Mouse (Mus musculus): ENCODE measurements around the gene Trappc1. TPM values are rescaled to one million over a fixed set of nuclear protein-coding genes. Genes with fewer than 3 reads are reported as not detected.

The Trappc1 gene
- polyA plus RNA-seq, 1 experiment from 2014 or later: 185 TPM

DNA sequence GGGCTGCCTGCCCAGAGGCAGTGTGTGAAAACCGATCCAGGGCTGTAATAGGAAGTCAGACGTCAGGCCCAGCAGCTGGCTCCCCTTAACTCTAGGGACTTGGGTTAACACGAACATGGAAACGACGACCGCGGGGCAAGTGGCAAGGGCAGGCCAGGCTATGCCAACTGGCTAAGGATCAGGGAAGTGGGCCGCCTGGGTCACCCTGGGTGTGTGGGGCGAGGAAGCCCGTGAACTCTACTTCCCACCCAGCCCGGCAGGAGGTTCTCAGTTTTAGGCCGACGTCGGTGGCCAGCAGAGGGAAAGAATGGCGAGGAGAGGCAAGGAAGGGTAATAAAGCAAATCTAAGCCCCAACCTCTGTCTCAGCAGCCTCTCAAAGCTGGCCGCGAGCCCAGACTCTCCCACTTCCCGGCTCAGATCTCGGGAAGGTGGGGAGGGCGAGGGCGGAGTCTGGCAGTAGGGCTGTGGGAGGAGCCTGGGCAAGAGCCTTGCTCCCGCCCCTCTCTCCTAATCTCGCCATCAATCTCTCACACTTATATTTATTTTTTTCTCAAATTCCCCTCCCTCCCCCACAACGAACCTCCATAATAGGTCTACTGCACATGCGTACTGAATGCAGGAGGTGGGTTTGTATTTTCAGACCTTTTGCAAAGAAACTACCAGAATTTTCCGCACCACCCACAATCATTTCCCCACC is 42.5 kb downstream of the Trappc1 start:
- Histone ChIP-seq H3K4me1 (ENCODE audit: control insufficient read depth, insufficient read depth, low read depth, low read length) (peaks cover 37% of the 10 kb centered on the region), H3K27me3 (replicated peaks; ENCODE audit: control insufficient read depth, insufficient read depth, low read length) (no peaks in the 10 kb centered on the region), H3K27ac (ENCODE audit: low read depth, low read length) (peak overlapping the region; percentile 100), H3K36me3 (ENCODE audit: control insufficient read depth, insufficient read depth, low read length) (peaks cover 14% of the 10 kb centered on the region), H3K4me3 (ENCODE audit: low read length) (peak overlapping the region; percentile 91), H3K9ac (ENCODE audit: low read depth, low read length) (peak overlapping the region; percentile 100), H3K9me3 (ENCODE audit: control insufficient read depth, low read length) (no peaks in the 10 kb centered on the region), H3K4me2 (ENCODE audit: low read length) (peak overlapping the region; percentile 91)
- 2% methylated on average over 25 of the region's 26 CpGs for WGBS
- ATAC-seq: peak; percentile 83

DNA sequence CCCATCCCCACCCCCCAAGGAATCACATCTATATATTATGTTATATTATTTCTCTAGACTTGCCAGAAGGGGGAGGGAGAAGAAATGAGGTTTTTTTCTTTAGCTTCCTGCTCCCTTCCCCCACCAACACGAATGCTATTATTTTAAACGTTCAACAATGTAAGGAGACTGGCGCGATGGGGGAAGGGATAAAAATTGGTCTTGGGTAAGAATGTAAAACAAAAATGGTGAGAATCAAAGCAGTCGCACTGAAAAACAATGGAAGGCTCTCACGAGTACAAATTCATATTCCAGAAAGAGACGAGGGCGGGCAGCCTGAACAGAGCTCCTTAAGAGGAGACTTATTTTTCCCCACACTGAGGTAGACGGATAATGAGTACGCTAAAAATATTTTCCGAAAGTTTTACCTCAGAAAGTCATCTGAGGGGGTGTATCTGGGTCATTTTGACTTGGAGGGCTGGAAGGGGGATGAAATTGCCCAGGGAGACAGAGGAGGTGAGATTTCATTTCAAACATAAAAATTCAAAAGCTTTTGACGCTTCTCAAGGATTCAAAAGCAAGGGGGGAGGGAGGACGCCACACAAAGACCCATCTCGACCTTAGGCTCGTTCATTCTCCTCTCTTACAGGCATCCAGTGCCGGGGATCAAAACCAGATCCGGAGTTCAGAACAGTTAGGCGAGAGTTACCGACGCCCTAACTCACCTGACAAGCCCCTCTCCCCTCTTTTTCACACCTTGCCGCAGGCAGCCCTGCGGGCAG is 43.3 kb downstream of the Trappc1 start:
- H3K27ac ChIP-seq (ENCODE audit: low read depth, low read length): peak overlapping the region; percentile 100
- peaks cover 44% of the 10 kb centered on the region for H3K4me1 ChIP-seq (ENCODE audit: control insufficient read depth, insufficient read depth, low read depth, low read length)
- no peaks in the 10 kb centered on the region for H3K9me3 ChIP-seq (ENCODE audit: control insufficient read depth, low read length)
- peak overlapping the region; percentile 91 for H3K4me3 ChIP-seq (ENCODE audit: low read length)
- peak overlapping the region; percentile 100 for H3K9ac ChIP-seq (ENCODE audit: low read depth, low read length)
- H3K4me2 ChIP-seq (ENCODE audit: low read length): peak overlapping the region; percentile 91
- WGBS: under 1% methylated on average over 22 of the region's 22 CpGs
- no peak for ATAC-seq
- H3K36me3 ChIP-seq (ENCODE audit: control insufficient read depth, insufficient read depth, low read length): peaks cover 7% of the 10 kb centered on the region
- no peaks in the 10 kb centered on the region for H3K27me3 ChIP-seq (replicated peaks; ENCODE audit: control insufficient read depth, insufficient read depth, low read length)

DNA sequence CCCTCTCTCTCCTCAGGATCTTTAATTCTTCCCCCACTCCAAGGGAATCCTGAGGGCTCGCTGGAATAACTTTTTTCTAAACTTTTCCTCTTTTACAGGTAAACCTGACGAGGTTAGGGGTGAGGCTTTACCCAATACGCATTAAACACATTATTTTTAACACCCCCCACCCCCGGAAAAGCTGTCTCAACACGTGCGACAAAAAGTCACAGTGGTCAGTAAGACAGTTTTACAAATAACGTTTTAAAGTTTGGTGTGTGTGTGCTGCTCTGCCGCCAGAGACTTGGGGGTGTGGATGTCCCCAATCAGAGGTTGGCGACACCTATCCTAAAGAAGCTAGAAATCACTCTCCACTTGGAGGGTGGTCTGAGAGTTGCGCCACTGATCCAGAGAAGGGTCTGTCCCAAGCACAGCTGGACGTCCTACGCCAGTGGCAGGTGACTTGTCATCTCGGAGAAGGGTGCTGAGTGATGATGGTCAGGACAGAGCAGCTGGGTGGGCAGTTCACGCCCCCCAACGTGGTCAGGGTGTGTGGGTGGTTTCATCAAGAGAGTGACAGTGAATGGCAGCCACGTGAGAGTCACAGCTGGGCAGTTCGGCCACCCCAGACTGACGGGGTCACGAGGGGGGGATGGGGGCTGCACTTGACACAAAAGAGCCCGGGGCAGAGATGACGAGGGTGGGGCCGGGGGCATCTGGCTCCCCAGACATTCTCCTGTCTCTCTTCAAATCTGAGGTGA is 44.0 kb downstream of the Trappc1 start:
- no peak for ATAC-seq

DNA sequence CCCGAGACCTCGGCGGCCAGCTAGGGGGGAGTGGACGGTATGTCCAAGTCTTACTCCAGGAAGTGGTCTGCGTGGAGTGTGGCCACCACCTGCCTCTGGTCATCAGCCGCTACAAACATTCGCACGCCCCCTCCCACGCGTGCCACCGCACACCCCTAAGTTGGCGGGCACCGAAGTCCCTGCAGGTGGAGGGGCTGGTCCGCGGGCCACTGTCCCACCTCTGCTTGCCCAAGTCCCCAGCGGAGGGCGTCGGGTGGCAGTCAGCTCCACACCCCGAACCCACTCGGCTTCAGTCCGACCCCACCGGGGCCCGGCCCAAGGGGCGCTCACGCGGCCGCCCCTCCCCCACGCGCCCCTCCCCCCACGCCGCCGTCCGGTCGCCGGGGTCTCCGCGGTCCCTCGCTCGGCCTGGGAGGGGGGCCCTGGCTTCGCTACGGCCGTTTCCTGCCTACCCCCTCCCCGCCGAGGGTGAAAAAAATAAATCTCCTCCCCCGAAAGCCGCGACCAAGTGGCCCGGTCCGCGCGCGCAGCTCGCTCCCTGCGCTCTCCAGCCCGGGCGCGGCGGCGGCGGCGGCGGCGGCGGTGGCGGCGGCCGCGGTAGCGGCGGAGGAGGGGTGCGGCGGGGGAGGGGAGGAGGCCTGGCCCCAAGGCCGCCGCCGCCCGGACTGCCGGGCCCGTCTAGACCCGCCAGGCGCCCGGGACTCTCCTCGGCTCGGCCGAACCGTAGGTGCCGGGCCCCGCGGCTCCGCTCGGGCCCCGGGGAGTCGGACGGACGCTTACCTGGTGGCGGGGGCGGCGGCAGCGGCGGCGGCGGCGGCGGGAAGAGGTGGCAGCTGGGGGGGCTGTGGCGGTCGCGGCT is 44.8 kb downstream of the Trappc1 start:
- peaks cover 50% of the 10 kb centered on the region for H3K4me1 ChIP-seq (ENCODE audit: control insufficient read depth, insufficient read depth, low read depth, low read length)
- peak overlapping the region; percentile 91 for H3K4me2 ChIP-seq (ENCODE audit: low read length)
- H3K9ac ChIP-seq (ENCODE audit: low read depth, low read length): peak overlapping the region; percentile 100
- no peaks in the 10 kb centered on the region for H3K27me3 ChIP-seq (replicated peaks; ENCODE audit: control insufficient read depth, insufficient read depth, low read length)
- ATAC-seq: no peak
- H3K9me3 ChIP-seq (ENCODE audit: control insufficient read depth, low read length): no peaks in the 10 kb centered on the region
- peak overlapping the region; percentile 100 for H3K27ac ChIP-seq (ENCODE audit: low read depth, low read length)
- no peaks in the 10 kb centered on the region for H3K36me3 ChIP-seq (ENCODE audit: control insufficient read depth, insufficient read depth, low read length)
- WGBS: under 1% methylated on average over 64 of the region's 106 CpGs
- peak overlapping the region; percentile 91 for H3K4me3 ChIP-seq (ENCODE audit: low read length)

More for the DNA sequence above, 44.0 kb downstream of the Trappc1 start:
- WGBS: under 1% methylated on average over 21 of the region's 22 CpGs
- peak overlapping the region; percentile 91 for H3K4me3 ChIP-seq (ENCODE audit: low read length)
- peak overlapping the region; percentile 91 for H3K4me2 ChIP-seq (ENCODE audit: low read length)
- no peaks in the 10 kb centered on the region for H3K9me3 ChIP-seq (ENCODE audit: control insufficient read depth, low read length)
- H3K27me3 ChIP-seq (replicated peaks; ENCODE audit: control insufficient read depth, insufficient read depth, low read length): no peaks in the 10 kb centered on the region
- peaks cover 2% of the 10 kb centered on the region for H3K36me3 ChIP-seq (ENCODE audit: control insufficient read depth, insufficient read depth, low read length)
- peak overlapping the region; percentile 100 for H3K9ac ChIP-seq (ENCODE audit: low read depth, low read length)
- H3K27ac ChIP-seq (ENCODE audit: low read depth, low read length): peak overlapping the region; percentile 100
- peaks cover 50% of the 10 kb centered on the region for H3K4me1 ChIP-seq (ENCODE audit: control insufficient read depth, insufficient read depth, low read depth, low read length)

DNA sequence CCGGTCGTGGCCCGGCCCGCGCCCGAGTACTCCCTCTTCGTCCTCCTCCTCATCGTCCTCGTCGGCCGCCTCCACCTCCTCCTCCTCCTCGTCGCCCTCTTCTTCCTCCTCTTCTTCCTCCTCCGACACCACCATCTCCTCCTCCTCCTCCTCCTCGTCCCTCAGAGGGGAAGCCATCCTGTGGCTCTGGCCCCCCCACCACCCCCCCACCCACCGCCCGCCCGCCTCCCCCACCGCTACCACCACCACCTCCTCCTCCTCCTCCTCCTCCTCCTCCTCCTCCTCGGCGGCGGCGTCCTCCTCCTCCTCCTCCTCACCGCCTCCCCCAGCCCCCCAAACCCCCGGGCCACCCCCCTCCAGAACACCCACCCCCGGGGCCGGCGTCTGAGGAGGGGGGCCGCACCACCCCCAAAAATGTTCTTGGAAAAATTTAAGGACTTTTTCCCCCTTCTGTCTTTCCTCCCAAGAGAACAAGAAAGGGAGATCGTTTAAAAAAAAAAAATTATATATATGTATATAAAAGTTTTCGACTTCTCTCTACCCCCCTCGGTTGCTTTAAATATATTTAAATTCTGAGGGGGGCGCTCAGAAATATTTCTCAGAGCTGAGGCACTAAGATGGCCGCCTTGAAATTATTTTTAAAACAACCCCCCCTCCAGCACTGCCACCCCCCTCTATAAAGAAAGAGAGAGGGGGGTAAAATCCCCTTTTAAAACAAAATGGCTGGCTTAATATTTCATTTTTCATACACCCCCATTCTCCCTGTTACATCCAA is 45.6 kb downstream of the Trappc1 start, which contains the start of gene Chd3:
Chd3 (minus strand) TSS at position 192 of the 775 bp plus-strand sequence.
- Histone ChIP-seq H3K4me1 (ENCODE audit: control insufficient read depth, insufficient read depth, low read depth, low read length) (peaks cover 46% of the 10 kb centered on the region), H3K27ac (ENCODE audit: low read depth, low read length) (peak within 1 kb of the TSS; percentile 100), H3K9ac (ENCODE audit: low read depth, low read length) (peak within 1 kb of the TSS; percentile 100), H3K9me3 (ENCODE audit: control insufficient read depth, low read length) (no peaks in the 10 kb centered on the region), H3K27me3 (replicated peaks; ENCODE audit: control insufficient read depth, insufficient read depth, low read length) (no peaks in the 10 kb centered on the region), H3K4me3 (ENCODE audit: low read length) (peak within 1 kb of the TSS; percentile 91), H3K4me2 (ENCODE audit: low read length) (peak within 1 kb of the TSS; percentile 91), H3K36me3 (ENCODE audit: control insufficient read depth, insufficient read depth, low read length) (no peaks in the 10 kb centered on the region)
- no peak for ATAC-seq
- 2% methylated on average over 19 of the region's 34 CpGs for WGBS

DNA sequence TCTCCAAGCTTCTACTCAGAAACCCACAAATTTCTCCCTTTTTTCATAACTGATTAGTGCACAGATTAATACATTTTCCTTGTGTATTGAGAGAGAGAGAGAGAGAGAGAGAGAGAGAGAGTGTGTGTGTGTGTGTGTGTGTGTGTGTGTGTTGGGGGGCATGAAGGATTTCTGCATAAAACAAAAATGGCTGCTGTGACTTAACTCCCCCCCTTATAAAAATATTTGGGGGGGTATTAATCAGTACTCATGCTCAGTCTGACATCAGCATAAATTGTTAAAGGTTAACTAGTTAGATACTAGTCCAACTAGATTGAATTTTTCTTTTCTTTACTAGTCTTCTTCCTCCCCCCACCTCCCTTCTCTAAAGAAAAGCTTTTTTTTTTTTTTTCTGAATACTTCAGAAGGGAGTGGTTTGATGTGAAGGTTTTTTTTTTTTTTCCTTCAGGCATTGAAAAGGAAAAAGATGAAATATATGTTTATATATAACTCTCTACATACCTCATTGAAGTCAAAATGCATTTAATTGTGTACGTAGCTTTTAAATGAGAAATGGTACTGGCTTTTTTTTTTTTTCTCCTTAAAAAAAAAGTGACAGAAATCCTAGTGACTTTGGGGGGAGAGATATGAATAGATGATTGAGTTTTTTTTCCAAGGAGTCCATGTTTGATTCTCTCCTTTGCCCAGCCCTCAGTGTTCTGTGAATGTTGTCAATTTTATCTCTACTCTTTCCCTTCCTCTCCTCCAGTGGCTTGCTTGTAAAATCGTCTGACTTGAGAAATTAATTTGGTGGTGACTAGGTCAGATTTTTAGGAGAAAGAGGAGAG is 46.4 kb downstream of the Trappc1 start:
- H3K9me3 ChIP-seq (ENCODE audit: control insufficient read depth, low read length): no peaks in the 10 kb centered on the region
- H3K9ac ChIP-seq (ENCODE audit: low read depth, low read length): peak overlapping the region; percentile 100; the same call in 1 of the 2 replicates
- no peaks in the 10 kb centered on the region for H3K36me3 ChIP-seq (ENCODE audit: control insufficient read depth, insufficient read depth, low read length)
- ATAC-seq: no peak
- H3K4me2 ChIP-seq (ENCODE audit: low read length): peak overlapping the region; percentile 91
- H3K4me1 ChIP-seq (ENCODE audit: control insufficient read depth, insufficient read depth, low read depth, low read length): peaks cover 38% of the 10 kb centered on the region
- peak overlapping the region; percentile 100 for H3K27ac ChIP-seq (ENCODE audit: low read depth, low read length)
- WGBS: 18% methylated on average over 2 of the region's 2 CpGs
- H3K4me3 ChIP-seq (ENCODE audit: low read length): peak overlapping the region; percentile 91
- H3K27me3 ChIP-seq (replicated peaks; ENCODE audit: control insufficient read depth, insufficient read depth, low read length): no peaks in the 10 kb centered on the region

DNA sequence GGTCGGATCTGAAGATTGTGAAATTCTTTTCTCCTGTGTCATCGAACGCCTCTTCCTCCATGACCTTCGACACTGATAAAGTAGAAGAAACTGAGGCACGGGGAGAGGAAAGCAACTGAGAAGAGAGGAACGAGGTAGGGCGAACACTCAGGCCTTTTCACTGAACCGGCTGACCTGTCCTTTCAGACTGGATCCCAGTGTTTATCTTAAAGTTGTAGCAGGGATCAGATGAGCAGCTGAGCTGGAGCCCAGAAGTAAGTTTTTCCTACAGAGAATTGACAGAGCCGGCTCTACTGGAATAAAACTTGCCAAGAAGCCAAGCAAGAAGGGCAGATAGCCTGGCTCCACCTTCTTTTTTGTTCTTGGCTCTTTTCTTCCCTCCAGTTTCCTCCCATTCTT is 47.0 kb downstream of the Trappc1 start:
- Histone ChIP-seq H3K36me3 (ENCODE audit: control insufficient read depth, insufficient read depth, low read length) (no peaks in the 10 kb centered on the region), H3K27ac (ENCODE audit: low read depth, low read length) (peak overlapping the region; percentile 75), H3K4me1 (ENCODE audit: control insufficient read depth, insufficient read depth, low read depth, low read length) (peaks cover 32% of the 10 kb centered on the region), H3K9me3 (ENCODE audit: control insufficient read depth, low read length) (no peaks in the 10 kb centered on the region), H3K9ac (ENCODE audit: low read depth, low read length) (peak overlapping the region; percentile 22; the same call in 1 of the 2 replicates), H3K4me2 (ENCODE audit: low read length) (peak overlapping the region; percentile 45), H3K4me3 (ENCODE audit: low read length) (peak overlapping the region; percentile 9; the same call in 1 of the 2 replicates), H3K27me3 (replicated peaks; ENCODE audit: control insufficient read depth, insufficient read depth, low read length) (no peaks in the 10 kb centered on the region)
- 11% methylated on average over 9 of the region's 9 CpGs for WGBS
- no peak for ATAC-seq
